In the genomic region with DNA sequence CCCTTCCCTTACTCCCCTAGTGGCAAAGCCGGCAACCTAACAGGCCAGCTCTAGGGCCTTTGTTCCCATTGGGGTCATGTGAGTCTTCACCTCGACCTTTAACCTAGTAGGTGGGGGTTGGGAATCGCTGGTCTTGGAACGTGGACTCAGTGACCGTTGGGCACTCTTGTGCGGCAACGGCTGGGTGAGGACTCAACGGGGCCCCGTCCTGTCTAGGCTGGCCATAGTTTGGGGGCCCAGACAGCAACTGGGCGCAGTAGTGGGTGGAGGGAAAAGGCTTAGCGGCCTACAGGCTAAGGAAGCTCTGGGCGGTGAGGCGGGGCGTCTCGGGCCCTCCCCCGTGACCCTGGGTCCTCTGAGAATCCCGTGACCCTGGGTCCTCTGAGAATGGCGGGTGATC, we compare ENCODE assay signal across 15 mouse cellular contexts. TPM values are rescaled to one million over a fixed set of nuclear protein-coding genes. Genes with fewer than 3 reads are reported as not detected.
DNase-seq lines count a peak whose midpoint lies in the region; ATAC-seq and TF ChIP-seq lines count a peak whose summit lies in the region.
"Had no signal": no experiment of that assay in that cellular context is flagged by ENCODE, and none has a peak within 500 bp of the region (broad histone marks: within the 10 kb centered on the region; RNA-seq: fewer than 3 reads in every experiment).

1700102P08Rik (plus strand) TSS at position 130 of the 400 bp plus-strand sequence.

- H3K4me1 ChIP-seq in forebrain, embryonic 11.5 days (replicated peaks; ENCODE audit: control insufficient read depth, insufficient read depth, low read length): no peaks in the 10 kb centered on the region
- no peaks in the 10 kb centered on the region for H3K4me1 ChIP-seq in forebrain, embryonic 14.5 days (ENCODE audit: control insufficient read depth, insufficient read depth, low read length)
- peaks cover 56% of the 10 kb centered on the region for H3K4me1 ChIP-seq in E14TG2a.4 (replicated peaks; ENCODE audit: low read depth, low read length)
- H3K4me1 ChIP-seq: embryonic facial prominence, embryonic 12.5 days had no signal

- WGBS in forebrain, embryonic 11.5 days: 47% methylated on average over 18 of the region's 18 CpGs
- WGBS in forebrain, embryonic 14.5 days: 59% methylated on average over 18 of the region's 18 CpGs

- ATAC-seq in forebrain, embryonic 11.5 days (replicated peaks; ENCODE audit: low FRiP score): no peak
- ATAC-seq in forebrain, embryonic 14.5 days: no peak
- ATAC-seq: Patski had no signal

- H3K9me3 ChIP-seq in forebrain, embryonic 11.5 days (ENCODE audit: control insufficient read depth, low read length): no peaks in the 10 kb centered on the region
- no peaks in the 10 kb centered on the region for H3K9me3 ChIP-seq in forebrain, embryonic 14.5 days (replicated peaks; ENCODE audit: control insufficient read depth, low read length)
- no peaks in the 10 kb centered on the region for H3K9me3 ChIP-seq in E14TG2a.4 (ENCODE audit: low read length)
- H3K9me3 ChIP-seq: embryonic facial prominence, embryonic 12.5 days; liver, embryonic 15.5 days; megakaryocyte, embryonic 14.5 days had no signal

- H3K9ac ChIP-seq in forebrain, embryonic 11.5 days (ENCODE audit: low read length): no peak within 1 kb of the TSS
- H3K9ac ChIP-seq in forebrain, embryonic 14.5 days (ENCODE audit: low read length): no peak within 1 kb of the TSS
- H3K9ac ChIP-seq: embryonic facial prominence, embryonic 12.5 days; liver, embryonic 15.5 days had no signal

- peak; percentile 47 for DNase-seq in forebrain, embryonic 11.5 days (ENCODE audit: low spot score)
- DNase-seq in forebrain, embryonic 14.5 days (ENCODE audit: low spot score): no peak
- DNase-seq in embryo, embryonic 10.5 days (ENCODE audit: low spot score): peak; percentile 55
- peak; percentile 67 for DNase-seq in kidney, postnatal 14 days
- no peak for DNase-seq in spleen, postnatal 4 days (ENCODE audit: low spot score in 2 of 2)
- DNase-seq in gastrocnemius, postnatal 4 days (ENCODE audit: low spot score in 2 of 2): no peak
- DNase-seq in spleen, adult 18-20 months: no peak
- DNase-seq: cerebellum, adult 11 months; thymus, postnatal 14 days had no signal

- no peak within 1 kb of the TSS for H3K4me3 ChIP-seq in forebrain, embryonic 11.5 days (ENCODE audit: low read depth, low read length)
- no peak within 1 kb of the TSS for H3K4me3 ChIP-seq in forebrain, embryonic 14.5 days (ENCODE audit: low read depth, low read length)
- peak within 1 kb of the TSS; percentile 64 for H3K4me3 ChIP-seq in E14TG2a.4 (replicated peaks; ENCODE audit: low read length)
- H3K4me3 ChIP-seq: embryonic facial prominence, embryonic 12.5 days; layer of hippocampus, adult 2 months; liver, embryonic 15.5 days; megakaryocyte, embryonic 14.5 days had no signal

- peak; percentile 34; the same call in 1 of the 2 replicates for TF ChIP-seq CTCF in E14TG2a.4 (conservative IDR thresholded peaks at IDR 0.05; ENCODE audit: low read length)

- H3K27ac ChIP-seq in forebrain, embryonic 11.5 days (ENCODE audit: low read depth, low read length): no peak within 1 kb of the TSS
- H3K27ac ChIP-seq in forebrain, embryonic 14.5 days (ENCODE audit: low read depth, low read length): no peak within 1 kb of the TSS
- H3K27ac ChIP-seq: embryonic facial prominence, embryonic 12.5 days; layer of hippocampus, adult 2 months; liver, embryonic 15.5 days had no signal

- peaks cover 5% of the 10 kb centered on the region; the same call in 1 of the 2 replicates for H3K36me3 ChIP-seq in forebrain, embryonic 11.5 days (ENCODE audit: control insufficient read depth, insufficient read depth, low read length)
- H3K36me3 ChIP-seq in forebrain, embryonic 14.5 days (ENCODE audit: control insufficient read depth, insufficient read depth, low read length): peaks cover 68% of the 10 kb centered on the region
- H3K36me3 ChIP-seq in E14TG2a.4 (ENCODE audit: insufficient read depth, low read length): peaks cover 44% of the 10 kb centered on the region

- no peaks in the 10 kb centered on the region for H3K27me3 ChIP-seq in forebrain, embryonic 11.5 days (ENCODE audit: control insufficient read depth, insufficient read depth, low read length)
- H3K27me3 ChIP-seq in forebrain, embryonic 14.5 days (replicated peaks; ENCODE audit: control insufficient read depth, insufficient read depth, low read length): no peaks in the 10 kb centered on the region
- H3K27me3 ChIP-seq in E14TG2a.4 (ENCODE audit: insufficient read depth, low read length): no peaks in the 10 kb centered on the region
- H3K27me3 ChIP-seq: embryonic facial prominence, embryonic 12.5 days; liver, embryonic 15.5 days; megakaryocyte, embryonic 14.5 days; Patski had no signal

- H3K4me2 ChIP-seq in forebrain, embryonic 11.5 days (ENCODE audit: low read depth, low read length, severe bottlenecking): no peak within 1 kb of the TSS
- no peak within 1 kb of the TSS for H3K4me2 ChIP-seq in forebrain, embryonic 14.5 days (ENCODE audit: low read length)
- H3K4me2 ChIP-seq: embryonic facial prominence, embryonic 12.5 days; liver, embryonic 15.5 days had no signal

RNA-seq across cellular contexts. Expression of gene 1700102P08Rik, which starts in this region (rescaled TPM):
- polyA plus RNA-seq in forebrain, embryonic 11.5 days (2014; fragmentation: Nextera tagmentation; extraction: Ambion mirVana): 0.80 and 1.3 TPM in 2 replicates
- polyA plus RNA-seq in forebrain, embryonic 14.5 days (2014; fragmentation: Nextera tagmentation; extraction: Ambion mirVana): 1.4 and 1.9 TPM in 2 replicates
- total RNA-seq in gastrocnemius, postnatal 4 days (2021): 1 to 10 TPM in 1 of 2 experiments, under 1 TPM in 1; 0.57 to 1.2 TPM

Comparison
In these comparisons a context has a peak if more than half of its experiments do, and no peak if none do; other contexts are left out.
1. DNase-seq: peak in forebrain, embryonic 11.5 days (single experiment), embryo, embryonic 10.5 days (single experiment) and kidney, postnatal 14 days (single experiment); none in forebrain, embryonic 14.5 days (single experiment), spleen, postnatal 4 days (0 of 2), gastrocnemius, postnatal 4 days (0 of 2) and spleen, adult 18-20 months (0 of 2).